Mouse (Mus musculus): Measurements from ENCODE around the gene Creb1. TPM values are rescaled to one million over a fixed set of nuclear protein-coding genes. Genes with fewer than 3 reads are reported as not detected.
"Not testable (repeated sequence)": the region's sequence is repeated elsewhere in the genome, so short reads cannot be mapped to it uniquely, and the experiment has no call there.

Creb1 gene
- total RNA-seq, 2 experiments from 2014 or later, result 65.1 to 73.2 TPM

GRCm38 (mm10) chr1:64533471-64534443, 1.3 kb downstream of the Creb1 start:
- no peak for ATAC-seq (replicated peaks; ENCODE audit: poor library complexity, severe bottlenecking)

GRCm38 (mm10) chr1:64538837-64539367, 6.5 kb downstream of the Creb1 start:
- peak; percentile 53; the same call in 1 of the 2 replicates for ATAC-seq (replicated peaks; ENCODE audit: poor library complexity, severe bottlenecking)

DNA sequence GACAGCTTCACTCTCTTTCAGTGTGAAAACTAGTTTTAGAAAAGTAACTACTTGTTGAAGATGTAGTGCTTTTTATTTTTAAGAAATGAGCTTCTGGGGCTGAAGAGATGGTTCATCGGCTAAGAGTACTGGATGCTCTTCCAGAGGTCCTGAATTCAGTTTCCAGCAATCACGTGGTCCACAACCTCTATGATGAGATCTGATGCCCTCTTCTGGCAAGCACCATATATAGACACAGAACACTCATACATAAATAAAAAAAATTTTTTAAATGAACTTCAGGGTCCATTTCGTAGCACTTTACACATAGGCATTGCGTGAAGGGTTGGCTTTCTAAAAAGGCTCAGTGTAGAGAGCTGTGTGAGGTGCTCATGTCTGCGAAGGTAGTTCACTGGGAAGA, 11.3 kb downstream of the Creb1 start:
- peak; percentile 61 for ATAC-seq (replicated peaks; ENCODE audit: poor library complexity, severe bottlenecking)

DNA sequence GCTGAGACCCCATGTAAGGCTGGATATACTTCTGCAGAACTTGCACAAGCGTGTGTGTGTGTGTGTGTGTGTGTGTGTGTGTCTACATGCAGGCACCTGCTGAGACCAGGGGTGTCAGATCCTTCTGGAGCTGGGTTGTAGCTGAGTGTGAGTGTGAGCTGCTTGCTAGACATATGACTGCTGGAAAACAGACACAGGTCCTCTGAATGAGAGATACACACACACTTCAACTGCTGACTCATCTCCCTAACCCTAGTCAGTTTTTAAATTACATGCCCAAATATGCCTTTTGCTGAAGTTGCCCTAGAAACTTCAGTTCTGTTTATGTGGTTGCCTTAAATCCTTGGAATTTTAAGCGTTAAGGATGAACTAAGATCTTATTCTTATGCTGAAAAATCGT, 13.6 kb downstream of the Creb1 start:
- ATAC-seq (replicated peaks; ENCODE audit: poor library complexity, severe bottlenecking), result peak; percentile 46

- no peak for ATAC-seq (replicated peaks; ENCODE audit: poor library complexity, severe bottlenecking)
Measured at GRCm38 (mm10) chr1:64549380-64549779, 16.9 kb downstream of the Creb1 start.

DNA sequence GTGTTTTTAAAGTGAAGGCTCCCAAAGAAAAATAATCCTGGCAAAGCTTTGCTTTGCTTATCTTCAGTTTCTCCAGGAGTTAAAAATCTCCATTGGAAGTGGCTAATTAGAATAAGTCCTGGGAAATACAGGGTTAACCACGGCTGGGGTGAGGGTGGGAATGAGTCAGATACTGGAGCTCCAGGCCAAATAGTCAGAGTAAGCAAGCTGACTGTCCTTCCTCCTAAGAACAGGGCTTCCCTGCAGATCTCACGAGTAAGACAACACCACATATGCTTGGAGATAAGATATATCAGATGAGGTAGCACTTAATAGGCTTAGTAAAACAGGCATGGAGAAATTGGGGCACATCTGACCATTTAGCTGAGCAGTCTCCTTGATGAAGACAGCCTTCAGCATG, 19.5 kb downstream of the Creb1 start:
- no peak for ATAC-seq (replicated peaks; ENCODE audit: poor library complexity, severe bottlenecking)

- ATAC-seq (replicated peaks; ENCODE audit: poor library complexity, severe bottlenecking), result no peak
Measured at GRCm38 (mm10) chr1:64560105-64560504, 27.7 kb downstream of the Creb1 start.

DNA sequence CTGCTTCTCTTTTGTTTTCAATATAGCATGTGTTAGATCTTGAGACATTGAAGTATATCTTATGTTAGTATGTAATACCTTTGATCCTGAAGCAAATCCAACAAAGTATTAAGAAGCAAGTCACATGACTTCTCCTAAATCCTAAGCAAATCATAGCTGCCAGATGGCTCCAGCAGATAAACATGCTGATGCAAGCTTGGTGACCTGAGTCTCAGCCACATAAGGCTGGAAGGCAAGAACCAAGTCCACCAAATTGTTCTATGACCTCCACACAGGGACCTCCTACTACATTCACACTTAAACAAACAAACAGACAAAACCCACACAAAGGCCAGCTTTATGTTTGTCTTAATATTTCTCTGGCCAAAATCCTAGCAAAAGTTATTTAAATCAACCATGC, 35.8 kb downstream of the Creb1 start:
- no peak for ATAC-seq (replicated peaks; ENCODE audit: poor library complexity, severe bottlenecking)

DNA sequence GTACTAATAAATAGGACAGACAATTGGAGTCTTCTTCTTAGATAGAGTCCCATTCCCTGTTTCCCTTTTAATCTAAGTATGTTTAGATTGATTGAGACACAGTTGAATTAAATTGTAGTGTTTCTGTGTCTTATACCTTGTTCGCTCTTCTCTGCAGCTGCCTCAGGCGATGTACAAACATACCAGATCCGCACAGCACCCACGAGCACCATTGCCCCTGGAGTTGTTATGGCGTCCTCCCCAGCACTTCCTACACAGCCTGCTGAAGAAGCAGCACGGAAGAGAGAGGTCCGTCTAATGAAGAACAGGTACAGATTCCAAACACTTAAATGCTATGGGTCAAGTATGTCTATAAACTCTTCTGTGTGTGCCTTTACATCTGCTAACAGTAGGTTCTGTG, 43.6 kb downstream of the Creb1 start:
- ATAC-seq (replicated peaks; ENCODE audit: poor library complexity, severe bottlenecking), result no peak

GRCm38 (mm10) chr1:64576732-64577131, 44.3 kb downstream of the Creb1 start:
- no peak for ATAC-seq (replicated peaks; ENCODE audit: poor library complexity, severe bottlenecking)

DNA sequence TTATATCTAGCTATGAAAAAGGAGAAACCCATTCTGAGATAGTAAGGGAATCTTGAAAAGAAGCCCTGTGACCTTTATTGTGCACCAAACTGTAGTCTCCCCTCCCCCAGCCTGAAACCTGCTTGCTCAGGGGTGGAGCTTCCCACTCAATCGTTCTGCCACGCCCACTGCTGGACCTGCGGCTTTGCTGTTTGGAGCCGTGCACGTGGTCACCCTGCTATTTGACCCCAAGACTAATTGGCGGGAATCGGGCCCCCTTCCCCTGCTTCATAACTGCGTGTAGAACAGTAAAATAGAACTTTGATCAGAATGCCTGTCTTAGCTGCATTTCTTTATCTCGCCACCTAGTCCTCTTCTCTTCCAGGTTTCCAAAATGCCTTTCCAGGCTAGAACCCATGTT, 45.5 kb downstream of the Creb1 start:
- not testable (repeated sequence) for ATAC-seq (replicated peaks; ENCODE audit: poor library complexity, severe bottlenecking)

- no peak for ATAC-seq (replicated peaks; ENCODE audit: poor library complexity, severe bottlenecking)
Measured at GRCm38 (mm10) chr1:64578801-64579200, 46.4 kb downstream of the Creb1 start.

DNA sequence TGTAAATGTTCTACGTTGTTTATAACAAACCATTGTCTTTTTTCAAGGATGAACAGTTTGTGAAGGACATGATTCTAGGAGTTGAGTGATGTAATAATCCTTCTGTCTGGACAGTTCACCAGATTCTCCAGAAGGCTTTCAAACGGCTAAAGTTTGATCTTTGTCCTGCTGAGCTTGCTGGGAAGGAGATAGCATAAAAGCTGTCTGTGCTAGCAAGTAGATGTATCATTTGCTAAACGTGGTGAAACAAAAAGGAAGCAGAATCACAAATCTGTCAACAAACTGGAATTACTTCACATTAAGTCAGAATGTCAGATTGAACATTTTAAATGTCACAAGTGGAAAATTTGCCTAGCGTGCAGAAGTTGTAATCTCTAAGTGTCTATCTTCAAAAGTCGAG, 66.5 kb downstream of the Creb1 start:
- ATAC-seq (replicated peaks; ENCODE audit: poor library complexity, severe bottlenecking), result no peak

- peak; percentile 63 for ATAC-seq (replicated peaks; ENCODE audit: poor library complexity, severe bottlenecking)
Measured at GRCm38 (mm10) chr1:64600413-64601077, 68.1 kb downstream of the Creb1 start.

DNA sequence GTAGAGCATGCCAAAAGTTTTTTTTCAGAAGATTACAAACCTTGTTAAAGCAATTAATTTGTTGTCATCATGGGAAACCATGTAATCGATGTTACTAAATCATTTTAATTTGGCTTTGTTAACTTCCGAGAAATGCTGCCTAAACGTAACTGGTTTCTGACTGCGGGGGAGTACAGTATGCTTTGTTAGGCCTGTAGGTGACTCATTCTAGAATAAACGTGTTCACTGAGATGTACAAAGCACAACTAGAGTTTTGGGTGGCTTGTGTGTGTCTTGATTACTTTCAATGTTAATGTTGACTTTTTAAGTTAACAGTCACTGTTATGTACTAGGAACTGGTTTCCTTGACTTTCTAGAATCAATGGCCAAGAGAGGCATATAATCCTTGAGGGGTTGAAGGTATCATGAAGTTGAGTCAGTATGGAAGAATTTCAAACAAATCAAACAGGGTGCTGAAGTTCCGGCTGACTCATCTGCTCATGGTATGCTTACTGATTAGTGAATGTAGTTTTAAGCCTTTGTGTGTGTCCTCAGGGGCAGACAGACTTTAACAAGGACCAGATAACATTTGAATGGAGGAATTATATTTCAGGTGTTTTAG, 68.9 kb downstream of the Creb1 start:
- no peak for ATAC-seq (replicated peaks; ENCODE audit: poor library complexity, severe bottlenecking)

GRCm38 (mm10) chr1:64603381-64603780, 70.9 kb downstream of the Creb1 start:
- ATAC-seq (replicated peaks; ENCODE audit: poor library complexity, severe bottlenecking), result peak; percentile 50

- ATAC-seq (replicated peaks; ENCODE audit: poor library complexity, severe bottlenecking), result no peak
Measured at GRCm38 (mm10) chr1:64609145-64609544, 76.7 kb downstream of the Creb1 start.

DNA sequence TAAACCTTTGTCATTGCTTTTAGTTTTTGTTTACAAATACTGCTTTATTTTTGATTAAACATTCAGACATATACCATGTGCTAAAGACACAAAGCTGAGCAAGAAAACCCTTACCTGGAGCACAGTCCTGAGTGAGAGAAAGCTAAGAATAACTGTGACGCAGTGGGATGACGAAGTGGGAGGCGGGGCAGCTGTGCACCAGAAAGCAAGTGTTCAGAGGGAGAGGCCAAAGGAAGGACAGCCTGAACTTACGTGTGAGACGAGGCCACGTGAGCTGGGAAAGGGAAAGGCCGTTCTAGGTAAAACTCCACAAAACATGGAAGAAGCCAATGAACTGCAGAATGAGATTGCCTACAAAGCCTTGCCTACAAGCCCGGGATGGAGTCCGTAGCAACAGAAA, 77.5 kb downstream of the Creb1 start:
- no peak for ATAC-seq (replicated peaks; ENCODE audit: poor library complexity, severe bottlenecking)

DNA sequence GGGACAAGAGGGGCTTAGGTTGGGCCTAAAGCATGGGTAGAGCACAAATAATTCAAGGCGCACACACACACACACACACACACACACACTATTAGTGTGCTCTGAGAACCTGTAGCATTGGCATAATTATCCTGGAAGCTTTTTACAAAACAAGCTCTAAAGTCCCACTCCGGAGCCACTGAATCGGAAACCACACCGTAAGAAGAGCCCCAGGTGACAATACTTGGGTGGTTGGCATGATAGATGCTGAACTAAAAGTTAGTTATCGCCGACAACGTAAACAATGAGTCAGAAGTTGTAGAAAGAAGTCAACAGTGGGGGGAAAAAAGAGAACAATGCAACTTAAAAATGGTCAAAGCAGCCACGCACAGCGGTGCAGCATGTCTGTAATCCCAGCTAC, 81.9 kb downstream of the Creb1 start:
- no peak for ATAC-seq (replicated peaks; ENCODE audit: poor library complexity, severe bottlenecking)

- ATAC-seq (replicated peaks; ENCODE audit: poor library complexity, severe bottlenecking), result no peak
Measured at GRCm38 (mm10) chr1:64614801-64615345, 82.4 kb downstream of the Creb1 start.

Measured in granulocyte monocyte progenitor cell, adult 5-6 weeks (primary cell).